In genomic region chr7:98102488-98102887, GRCm38 (mm10) we compare ENCODE assay signal across 8 mouse cellular contexts. TPM values are rescaled to one million over a fixed set of nuclear protein-coding genes. Genes with fewer than 3 reads are reported as not detected.
DNase-seq lines count a peak whose midpoint lies in the region; ATAC-seq and TF ChIP-seq lines count a peak whose summit lies in the region.

No protein-coding gene starts in this region.

- H3K4me3 ChIP-seq in kidney, embryonic 16.5 days (ENCODE audit: low read length): no peak overlapping the region
- peak overlapping the region; percentile 45 for H3K4me3 ChIP-seq in forebrain, embryonic 10.5 days
- no peak overlapping the region for H3K4me3 ChIP-seq in intestine, postnatal 0 days (ENCODE audit: low read depth, low read length)
- H3K4me3 ChIP-seq in neural tube, embryonic 13.5 days: no peak overlapping the region

- H3K9me3 ChIP-seq in kidney, embryonic 16.5 days (ENCODE audit: low read length): peaks cover 4% of the 10 kb centered on the region; the same call in 1 of the 2 replicates
- peaks cover 1% of the 10 kb centered on the region for H3K9me3 ChIP-seq in forebrain, embryonic 10.5 days
- H3K9me3 ChIP-seq in intestine, postnatal 0 days (ENCODE audit: control insufficient read depth): no peaks in the 10 kb centered on the region
- H3K9me3 ChIP-seq in neural tube, embryonic 13.5 days: no peaks in the 10 kb centered on the region

- H3K27ac ChIP-seq in kidney, embryonic 16.5 days (ENCODE audit: low read length): no peak overlapping the region
- H3K27ac ChIP-seq in forebrain, embryonic 10.5 days: peak overlapping the region; percentile 87
- H3K27ac ChIP-seq in intestine, postnatal 0 days (ENCODE audit: low read depth, low read length): peak overlapping the region; percentile 66; the same call in 1 of the 2 replicates
- H3K27ac ChIP-seq in neural tube, embryonic 13.5 days (replicated peaks): peak overlapping the region; percentile 46; the same call in 1 of the 2 replicates

- peak overlapping the region; percentile 46; the same call in 1 of the 2 replicates for H3K4me2 ChIP-seq in kidney, embryonic 16.5 days (replicated peaks; ENCODE audit: low read depth, low read length)
- H3K4me2 ChIP-seq in intestine, postnatal 0 days (replicated peaks; ENCODE audit: low read depth): peak overlapping the region; percentile 58; the same call in 1 of the 2 replicates
- peak overlapping the region; percentile 55 for H3K4me2 ChIP-seq in neural tube, embryonic 13.5 days

- H3K36me3 ChIP-seq in kidney, embryonic 16.5 days (ENCODE audit: insufficient read depth, low read length): peaks cover 4% of the 10 kb centered on the region
- peaks cover 8% of the 10 kb centered on the region for H3K36me3 ChIP-seq in forebrain, embryonic 10.5 days (replicated peaks)
- H3K36me3 ChIP-seq in intestine, postnatal 0 days (ENCODE audit: control insufficient read depth, insufficient read depth): peaks cover 26% of the 10 kb centered on the region
- peaks cover 7% of the 10 kb centered on the region for H3K36me3 ChIP-seq in neural tube, embryonic 13.5 days

- H3K9ac ChIP-seq in kidney, embryonic 16.5 days (replicated peaks; ENCODE audit: low read length): peak overlapping the region; percentile 58
- no peak overlapping the region for H3K9ac ChIP-seq in intestine, postnatal 0 days (ENCODE audit: low read depth, low read length)
- peak overlapping the region; percentile 70 for H3K9ac ChIP-seq in neural tube, embryonic 13.5 days

- WGBS in kidney, embryonic 16.5 days: 96% methylated on average over 11 of the region's 11 CpGs
- WGBS in forebrain, embryonic 10.5 days: 92% methylated on average over 11 of the region's 11 CpGs
- 94% methylated on average over 11 of the region's 11 CpGs for WGBS in intestine, postnatal 0 days
- WGBS in neural tube, embryonic 13.5 days: 91% methylated on average over 11 of the region's 11 CpGs

- DNase-seq in kidney, postnatal 10 days: no peak
- DNase-seq in forebrain, embryonic 10.5 days (ENCODE audit: extremely low spot score, low spot score): no peak
- no peak for DNase-seq in thymus, postnatal 10 days (ENCODE audit: low spot score in 2 of 2)
- no peak for DNase-seq in frontal cortex, postnatal 36 days (ENCODE audit: low spot score in 2 of 2)
- no peak for DNase-seq in natural killer cell, adult 2 months (ENCODE audit: low spot score in 2 of 2)

- ATAC-seq in kidney, embryonic 16.5 days (ENCODE audit: low FRiP score, low TSS enrichment): no peak
- ATAC-seq in intestine, postnatal 0 days: no peak
- 0 out of 2 replicates have a peak, but pooled peaks have one; percentile 19 for ATAC-seq in neural tube, embryonic 13.5 days (ENCODE audit: low read depth)

- peak; percentile 39; the same call in 1 of the 2 replicates for TF ChIP-seq CTCF in intestine, postnatal 0 days (IDR thresholded peaks at IDR 0.05; ENCODE audit: low read depth)

- H3K27me3 ChIP-seq in kidney, embryonic 16.5 days (ENCODE audit: insufficient read depth, low read length): no peaks in the 10 kb centered on the region
- no peaks in the 10 kb centered on the region for H3K27me3 ChIP-seq in forebrain, embryonic 10.5 days (ENCODE audit: poor library complexity, severe bottlenecking)
- H3K27me3 ChIP-seq in intestine, postnatal 0 days (replicated peaks; ENCODE audit: control insufficient read depth, insufficient read depth, low read length): no peaks in the 10 kb centered on the region
- H3K27me3 ChIP-seq in neural tube, embryonic 13.5 days: no peaks in the 10 kb centered on the region

- peaks cover 29% of the 10 kb centered on the region for H3K4me1 ChIP-seq in kidney, embryonic 16.5 days (ENCODE audit: insufficient read depth, low read length)
- H3K4me1 ChIP-seq in forebrain, embryonic 10.5 days: peaks cover 24% of the 10 kb centered on the region
- peaks cover 11% of the 10 kb centered on the region; the same call in 1 of the 2 replicates for H3K4me1 ChIP-seq in intestine, postnatal 0 days (replicated peaks; ENCODE audit: control insufficient read depth, insufficient read depth, low read length)
- peaks cover 16% of the 10 kb centered on the region for H3K4me1 ChIP-seq in neural tube, embryonic 13.5 days (replicated peaks)

RNA-seq across cellular contexts. Expression of gene Myo7a, which starts 16.8 kb away (rescaled TPM):
- polyA plus RNA-seq in kidney, embryonic 16.5 days (2015; fragmentation: Nextera tagmentation; extraction: Ambion mirVana): 15.2 and 18.5 TPM in 2 replicates
- 20.1 and 20.8 TPM in 2 replicates for polyA plus RNA-seq in forebrain, embryonic 10.5 days (2016; fragmentation: Nextera tagmentation; extraction: Ambion mirVana)
- polyA plus RNA-seq in intestine, postnatal 0 days (2015; fragmentation: Nextera tagmentation; extraction: Ambion mirVana): 24.0 and 25.0 TPM in 2 replicates
- 13.4 and 14.6 TPM in 2 replicates for polyA plus RNA-seq in neural tube, embryonic 13.5 days (2015; fragmentation: Nextera tagmentation; extraction: Ambion mirVana)

RNA-seq across cellular contexts. Expression of gene Omp, which starts 42.8 kb away (rescaled TPM):
- polyA plus RNA-seq in kidney, embryonic 16.5 days (2015; fragmentation: Nextera tagmentation; extraction: Ambion mirVana): 0.49 and 0.81 TPM in 2 replicates
- 0.11 and 0.19 TPM in 2 replicates for polyA plus RNA-seq in forebrain, embryonic 10.5 days (2016; fragmentation: Nextera tagmentation; extraction: Ambion mirVana)
- polyA plus RNA-seq in intestine, postnatal 0 days (2015; fragmentation: Nextera tagmentation; extraction: Ambion mirVana): 0.10 and 0.26 TPM in 2 replicates
- polyA plus RNA-seq in neural tube, embryonic 13.5 days (2015; fragmentation: Nextera tagmentation; extraction: Ambion mirVana): 0.45 and 0.60 TPM in 2 replicates
